Mouse (Mus musculus): ENCODE results near the gene Ccdc154.

Ccdc154 gene

DNA sequence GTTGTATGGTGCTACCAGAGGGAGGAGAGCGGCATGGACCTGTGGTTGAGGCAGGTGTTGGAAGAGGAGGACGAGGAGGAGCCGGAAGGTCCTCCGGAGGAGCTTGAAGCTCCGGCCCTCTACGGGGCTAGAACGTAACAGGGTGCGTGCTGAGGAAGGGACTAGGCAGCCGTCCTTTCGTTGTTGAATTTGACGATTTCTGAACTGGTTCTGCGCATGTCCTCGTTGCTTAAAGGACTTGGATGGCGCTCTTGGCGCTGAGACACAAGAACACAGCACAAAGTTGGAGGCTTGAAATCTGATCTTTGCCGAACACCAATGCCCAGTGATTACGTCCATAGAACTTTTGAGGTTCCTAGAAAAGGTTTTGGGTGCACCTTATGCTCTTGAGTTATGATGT, 22.7 kb downstream of the Ccdc154 start:
- no peak for DNase-seq (ENCODE audit: low read depth)

DNA sequence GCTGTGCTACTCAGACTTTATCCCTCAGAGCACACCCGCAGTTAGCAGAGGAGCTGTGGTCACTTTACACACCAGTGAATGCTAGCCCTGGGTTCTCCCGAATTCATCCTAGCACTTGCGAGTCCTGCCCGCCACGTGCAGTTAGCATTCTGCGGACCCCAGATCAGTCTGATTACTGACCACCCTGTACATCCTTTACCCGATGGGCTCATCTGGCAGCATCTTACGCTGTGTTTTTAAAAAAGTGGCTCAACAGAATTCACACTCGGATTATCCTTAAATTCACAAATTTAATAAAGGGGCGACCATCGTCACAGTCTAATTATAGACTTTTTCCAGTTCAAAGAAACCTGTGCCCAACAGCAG, 25.5 kb downstream of the Ccdc154 start:
- no peak for DNase-seq (ENCODE audit: low read depth)

DNA sequence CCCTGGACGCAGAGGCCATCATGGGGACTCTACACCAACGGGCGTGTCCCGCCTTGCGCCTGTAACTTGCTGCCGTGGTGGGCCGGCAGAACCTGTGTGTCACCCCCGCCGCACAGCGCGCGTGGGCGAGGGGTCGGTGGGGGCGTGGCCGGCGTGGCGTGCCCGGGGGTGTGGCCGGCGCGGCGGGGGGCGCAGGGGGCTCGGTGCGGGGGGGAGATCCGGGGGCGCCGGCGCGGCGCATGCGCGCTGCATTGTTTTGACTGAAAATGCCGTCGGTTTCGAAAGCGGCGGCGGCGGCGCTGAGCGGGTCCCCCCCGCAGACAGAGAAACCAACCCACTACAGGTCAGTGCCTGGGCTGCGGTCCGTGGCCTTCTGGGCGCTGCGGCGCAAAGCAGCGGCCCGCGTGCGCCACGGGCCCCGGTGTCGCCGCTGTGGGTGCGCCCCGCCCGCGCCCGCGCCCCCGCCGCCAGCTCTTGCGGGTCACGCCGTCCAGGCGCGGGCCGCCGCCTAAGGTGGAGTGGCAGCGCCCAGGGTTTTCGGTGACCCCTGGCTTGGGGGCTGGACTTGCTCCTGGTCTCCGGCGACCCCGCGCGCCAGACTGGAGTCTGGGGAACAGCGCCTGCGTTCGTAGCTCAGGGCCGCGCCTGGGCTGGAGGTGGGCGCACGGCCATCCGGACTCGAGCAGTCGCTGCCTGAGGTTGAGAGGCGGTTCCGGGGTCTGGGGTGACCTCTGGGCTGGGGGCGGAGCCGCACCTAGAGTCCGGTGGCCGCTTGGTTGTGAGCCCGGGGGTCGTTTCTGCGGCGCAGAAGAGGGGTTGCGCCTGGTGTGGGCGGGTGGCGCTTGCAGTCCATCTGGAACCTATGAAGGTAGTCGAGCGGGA, 26.1 kb downstream of the Ccdc154 start, which contains the start of gene Unkl:
Unkl (plus strand) TSS at position 248 of the 882 bp plus-strand sequence.
- no peak for DNase-seq (ENCODE audit: low read depth)

GRCm38 (mm10) chr17:25189091-25189490, 26.8 kb downstream of the Ccdc154 start:
- DNase-seq (ENCODE audit: low read depth) = no peak

DNA sequence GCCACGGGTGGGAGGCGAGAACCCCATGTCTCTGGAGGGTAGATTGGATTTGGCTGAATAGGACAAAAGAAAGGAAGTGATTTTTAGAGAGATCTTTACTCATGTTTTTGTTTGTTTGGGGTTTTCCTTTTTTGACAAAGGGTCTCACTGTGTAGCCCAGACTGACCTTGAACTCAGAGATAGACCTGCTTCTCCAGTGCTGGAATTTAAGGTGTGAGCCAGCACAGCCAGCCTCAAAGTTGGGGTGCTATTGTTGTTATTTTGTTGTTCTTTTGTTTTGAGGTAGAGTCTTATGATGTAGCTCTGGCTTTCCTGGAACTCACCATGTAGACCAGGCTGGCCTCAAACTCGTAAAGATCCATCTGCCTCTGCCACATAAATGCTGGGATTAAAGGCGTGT, 40.1 kb downstream of the Ccdc154 start:
- DNase-seq (ENCODE audit: low read depth) = no peak

- DNase-seq (ENCODE audit: low read depth) = no peak
These were observed 47.7 kb downstream of the Ccdc154 start for GRCm38 (mm10) chr17:25210006-25210405.

GRCm38 (mm10) chr17:25210680-25211466, 48.6 kb downstream of the Ccdc154 start:
- DNase-seq (ENCODE audit: low read depth) = no peak

DNA sequence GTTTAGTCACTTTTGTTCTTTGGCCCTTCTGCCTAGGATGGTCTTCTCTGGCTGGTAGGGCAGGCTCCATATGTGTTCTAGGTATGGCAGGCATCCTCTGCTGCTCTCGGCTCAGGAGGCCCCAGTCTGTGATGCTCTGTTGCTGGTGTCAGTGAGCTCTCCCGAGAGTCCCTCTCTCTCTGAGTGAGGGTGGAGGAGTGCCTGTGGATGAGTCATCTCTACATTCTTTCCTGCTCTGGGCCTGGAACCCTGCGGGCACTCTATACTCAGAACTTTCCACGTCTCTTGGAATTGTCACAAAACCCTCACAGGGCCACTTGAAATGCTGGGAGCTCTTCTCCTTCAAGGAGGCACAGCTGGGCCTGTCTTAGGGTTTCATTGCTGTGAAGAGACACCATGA, 49.4 kb downstream of the Ccdc154 start:
- DNase-seq (ENCODE audit: low read depth) = no peak

- DNase-seq (ENCODE audit: low read depth) = no peak
These were observed 53.2 kb downstream of the Ccdc154 start for GRCm38 (mm10) chr17:25215431-25215830.

DNA sequence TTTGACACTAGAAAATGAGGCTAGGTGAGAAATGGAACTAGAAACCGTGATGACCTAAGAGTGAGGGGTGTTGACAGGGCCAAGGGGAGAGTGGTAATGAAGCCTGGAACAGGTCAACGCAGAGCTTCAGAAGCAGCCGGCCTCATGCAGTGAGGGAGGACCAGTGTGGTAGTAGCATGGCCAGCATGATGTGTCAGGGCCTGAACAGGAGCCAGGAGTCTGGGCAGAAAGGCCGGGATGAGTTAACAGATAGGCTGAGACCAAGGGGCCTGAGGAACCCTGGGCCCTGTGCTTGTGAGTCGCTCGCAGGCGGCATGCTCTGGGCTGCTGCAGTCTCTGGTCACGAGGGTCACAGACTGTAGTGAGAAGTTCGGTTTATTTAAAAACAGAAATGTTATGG, 56.7 kb downstream of the Ccdc154 start:
- no peak for DNase-seq (ENCODE audit: low read depth)

DNA sequence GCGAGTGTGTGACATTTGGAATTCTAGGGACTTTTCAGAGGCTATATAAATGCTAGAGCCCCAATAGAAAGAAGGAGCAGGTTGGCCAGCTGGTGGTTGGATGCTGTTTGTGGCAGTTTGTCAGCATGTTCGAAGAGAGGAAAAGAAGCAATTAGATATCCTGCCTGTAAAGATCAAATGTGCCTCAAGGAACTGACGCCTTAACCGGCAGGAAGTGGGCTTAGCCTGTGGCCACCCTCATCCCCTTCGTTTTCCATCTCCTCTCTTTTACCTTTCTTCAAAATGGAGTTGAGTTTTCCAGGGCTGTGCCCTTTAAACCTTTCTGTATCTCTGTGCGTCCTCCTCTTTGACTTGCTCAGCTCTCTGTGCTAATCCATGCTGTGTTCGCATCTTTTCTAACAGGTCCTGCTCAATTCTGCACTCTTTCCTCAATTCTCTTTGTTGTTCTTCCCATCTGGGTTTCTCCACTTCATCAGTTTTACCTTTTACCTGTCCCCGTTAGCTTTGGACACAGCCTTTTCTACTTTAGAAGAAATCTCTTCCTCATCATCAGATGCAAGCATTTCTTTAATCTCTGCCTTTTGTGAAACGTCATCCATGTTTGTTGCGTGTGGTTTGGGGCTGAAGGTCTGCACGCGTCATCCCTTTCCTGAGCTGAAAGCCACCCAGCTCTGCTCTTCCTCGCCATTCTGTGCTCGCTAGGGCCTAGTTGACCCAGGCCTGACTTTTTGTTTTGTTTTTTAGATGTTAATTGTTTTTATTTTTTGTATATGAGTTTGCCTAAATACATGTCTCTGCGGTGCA, 57.4 kb downstream of the Ccdc154 start:
- DNase-seq (ENCODE audit: low read depth) = no peak

GRCm38 (mm10) chr17:25220746-25221145, 58.5 kb downstream of the Ccdc154 start:
- no peak for DNase-seq (ENCODE audit: low read depth)

All from c-Kit-positive CD71-positive TER-119-negative erythroid progenitor cells, embryonic 14.5 days (primary cell).